Mouse (Mus musculus) heart, postnatal 14 days (tissue): ENCODE measurements around the gene Rcbtb1. TPM values are rescaled to one million over a fixed set of nuclear protein-coding genes. Genes with fewer than 3 reads are reported as not detected.
"Not testable (repeated sequence)": the region's sequence is repeated elsewhere in the genome, so short reads cannot be mapped to it uniquely, and the experiment has no call there.

ENCODE experiments used
- DNase-seq, 2 experiments: peaks; one replicate each; pipeline ENCODE4 v3.0.0; 2021 to 2022
- intact Hi-C: fragments of 180-260 bp; cut with DNase I; formaldehyde crosslinking; loops from one replicate; pipeline ENCODE4 v1.15.1; 2025
- long read RNA-seq, 2 experiments: library from polyadenylated mRNA; stranded (forward); transcript quantifications; one replicate each; pipeline ENCODE4 v2.0.0; 2021
- total RNA-seq, 2 experiments: library from RNA; stranded (reverse); gene quantifications; 2 replicates each; pipeline ENCODE4 v1.2.3; 2021

Gene Rcbtb1
- 10 to 100 TPM in 1 of 2 experiments, 1 to 10 TPM in 1; 9.5 to 11.2 TPM for total RNA-seq
- long read RNA-seq, experiment 1, transcript Rcbtb1-202 (12 exons, 3,903 nt): major isoform, 9 of 16 reads
- long read RNA-seq, experiment 1, partial matches to known transcripts: 1 of 16 reads
- long read RNA-seq, experiment 1, other reads (novel, unspliced or antisense): 6 of 16 reads
- long read RNA-seq, experiment 2, transcript Rcbtb1-202 (12 exons, 3,903 nt): major isoform, 11 of 14 reads
- long read RNA-seq, experiment 2, partial matches to known transcripts: 1 of 14 reads
- long read RNA-seq, experiment 2, other reads (novel, unspliced or antisense): 2 of 14 reads

GRCm38 (mm10) chr14:59200711-59201603 lies at the start of gene Rcbtb1:
TSS of gene Rcbtb1 (plus strand) at chr14:59201209.
- DNase-seq: peak; percentile 94
- intact Hi-C loops: no loop called here

GRCm38 (mm10) chr14:59155589-59155988 lies 45.4 kb upstream of the Rcbtb1 start:
- intact Hi-C loops: loop anchor here (5.0 kb wide), 1 partner anchor 402 kb away; no protein-coding TSS in a partner anchor
- DNase-seq: no peak

DNA sequence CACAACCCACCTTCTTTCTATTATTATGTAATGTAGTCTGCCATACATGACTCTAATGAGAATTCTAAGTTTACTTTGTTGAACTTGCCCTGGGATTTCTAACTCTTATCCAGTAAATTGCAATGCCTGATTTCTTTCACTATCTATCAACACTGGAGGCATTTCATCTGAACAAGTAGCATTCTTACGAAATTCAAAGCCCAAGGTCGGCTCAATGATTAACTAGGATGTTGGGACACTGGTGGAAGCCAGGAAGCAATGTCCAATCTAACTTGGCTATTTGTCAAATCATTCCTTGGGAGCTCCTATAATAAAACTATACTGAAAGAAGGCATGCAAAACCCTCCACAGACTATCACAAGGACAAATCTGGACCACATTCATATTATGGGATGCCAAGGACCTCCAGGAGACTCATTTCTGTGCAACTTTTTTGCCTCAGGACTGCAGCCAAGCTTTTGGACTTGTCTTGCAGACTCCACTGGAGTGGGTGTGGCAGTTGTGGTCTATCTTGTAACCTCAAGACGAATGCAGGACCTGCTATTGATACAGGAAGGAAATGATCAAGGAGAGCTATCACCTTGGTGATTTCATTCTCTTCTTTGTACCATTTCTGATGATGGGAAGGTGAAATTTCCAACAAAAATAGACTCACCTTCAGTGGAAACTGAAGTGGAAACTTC lies 43.9 kb upstream of the Rcbtb1 start:
- no peak for DNase-seq
- intact Hi-C loops: loop anchor here (5.0 kb wide), 1 partner anchor 400 kb away; no protein-coding TSS in a partner anchor

GRCm38 (mm10) chr14:59178649-59179048 lies 22.4 kb upstream of the Rcbtb1 start, which contains the start of gene Gm5142:
TSS of gene Gm5142 (minus strand) at chr14:59178749.
- no peak for DNase-seq
- intact Hi-C loops: no loop called here

- no peak for DNase-seq
- intact Hi-C loops: no loop called here
Observed at GRCm38 (mm10) chr14:59182732-59183131, 18.3 kb upstream of the Rcbtb1 start.

DNA sequence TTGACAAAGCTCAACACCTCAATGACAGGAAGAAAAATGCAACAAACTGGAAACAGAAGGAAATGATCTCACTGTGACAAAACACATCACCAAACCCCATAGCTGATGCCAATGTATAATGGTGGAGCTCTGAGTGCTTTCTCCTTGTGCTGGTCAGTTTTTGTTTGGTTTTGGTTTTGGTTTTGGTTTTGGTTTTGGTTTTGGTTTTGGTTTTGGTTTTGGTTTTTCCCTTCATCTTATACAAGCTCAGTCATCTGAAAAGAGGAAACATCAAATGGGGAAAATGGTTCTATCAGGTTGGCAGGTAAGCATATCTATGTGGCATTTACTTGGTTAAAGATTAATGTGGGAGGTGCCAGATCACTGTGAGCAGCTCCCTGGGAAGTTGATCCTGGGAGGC lies 15.5 kb upstream of the Rcbtb1 start:
- intact Hi-C loops: no loop called here
- DNase-seq: no peak

GRCm38 (mm10) chr14:59186121-59186520 lies 14.9 kb upstream of the Rcbtb1 start:
- no peak for DNase-seq
- intact Hi-C loops: no loop called here

DNA sequence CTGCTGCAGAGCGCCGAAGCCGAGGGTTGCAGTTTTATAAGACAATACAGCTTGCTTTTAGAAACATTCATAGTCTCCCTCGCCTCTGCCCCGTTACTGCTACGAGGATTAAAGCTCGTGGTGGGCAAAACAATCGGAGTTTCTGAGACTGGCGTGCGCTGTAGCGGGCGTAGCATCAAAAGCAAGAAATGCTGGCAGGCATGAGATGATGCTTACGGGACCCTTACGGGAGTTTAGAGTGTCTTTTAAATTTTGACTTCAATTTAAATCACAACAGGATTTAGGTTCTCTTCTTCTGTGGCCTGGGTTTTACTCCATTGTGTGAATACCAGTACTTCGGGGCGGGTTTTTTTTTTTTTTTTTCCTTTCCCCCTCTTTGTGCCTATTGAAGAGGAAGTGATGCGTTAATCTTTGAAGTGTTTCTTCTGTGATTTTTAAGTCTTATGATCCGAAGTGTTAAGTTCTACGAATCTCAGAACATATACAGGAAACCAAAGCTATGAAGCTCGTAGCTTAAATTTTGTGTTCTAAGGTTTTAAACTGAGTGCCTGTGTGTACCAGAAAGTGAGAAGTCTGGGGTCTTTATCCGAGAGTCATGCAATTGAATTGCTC lies 701 bp downstream of the Rcbtb1 start:
- intact Hi-C loops: no loop called here
- DNase-seq: no peak

GRCm38 (mm10) chr14:59205461-59205860 lies 4.5 kb downstream of the Rcbtb1 start:
- intact Hi-C loops: no loop called here
- no peak for DNase-seq

DNA sequence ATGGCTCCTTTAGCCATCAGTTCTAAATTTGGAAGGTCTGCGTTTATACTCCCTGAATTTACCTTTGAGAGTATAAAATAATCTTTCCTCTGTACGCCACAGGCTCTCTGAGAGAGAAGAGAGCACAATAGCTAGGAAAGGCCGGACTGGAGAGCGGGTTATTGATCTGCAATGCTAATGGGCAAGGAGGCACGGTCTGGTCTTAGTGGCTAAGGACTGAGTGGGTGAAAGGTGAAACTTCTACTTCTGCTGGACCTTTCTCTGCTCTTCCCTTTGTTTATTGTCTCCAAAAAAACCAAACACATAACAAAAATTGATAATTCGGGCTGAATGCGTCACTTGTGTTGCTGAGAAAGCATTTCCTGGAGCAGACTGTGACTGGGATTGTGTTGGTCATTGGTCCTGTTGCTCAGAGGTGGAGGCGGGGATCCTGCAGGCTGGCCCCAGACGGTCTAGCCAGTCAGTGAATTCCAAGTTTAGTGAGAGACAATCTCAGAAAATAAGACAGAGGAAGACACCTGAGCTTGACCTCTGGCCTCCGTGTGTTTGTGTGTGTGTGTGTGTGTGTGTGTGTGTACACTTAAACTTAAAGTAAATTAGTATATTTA lies 5.1 kb downstream of the Rcbtb1 start:
- DNase-seq: no peak
- intact Hi-C loops: no loop called here

GRCm38 (mm10) chr14:59209003-59209402 lies 8.0 kb downstream of the Rcbtb1 start:
- intact Hi-C loops: no loop called here

DNA sequence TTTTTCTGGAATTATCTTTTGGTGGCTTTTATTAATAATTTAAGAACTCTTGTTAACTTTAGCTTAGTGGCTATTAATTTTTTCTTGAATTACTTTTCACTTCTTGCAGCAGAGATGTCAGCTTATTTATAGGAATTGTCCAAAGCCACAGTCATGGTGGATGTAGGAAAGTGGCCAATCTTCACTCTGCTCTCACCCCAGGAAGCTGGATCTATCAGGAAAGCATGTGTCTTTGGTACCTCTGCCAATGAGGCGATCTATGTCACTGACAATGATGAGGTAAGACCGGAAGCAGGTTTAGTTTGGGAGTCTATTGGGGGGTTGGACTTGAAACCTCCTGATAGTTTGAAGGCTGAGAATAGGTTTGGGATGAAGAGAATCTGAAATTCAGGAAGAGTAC lies 8.8 kb downstream of the Rcbtb1 start:
- intact Hi-C loops: no loop called here

More at GRCm38 (mm10) chr14:59209003-59209402, 8.0 kb downstream of the Rcbtb1 start:
- DNase-seq: no peak

GRCm38 (mm10) chr14:59219241-59219640 lies 18.2 kb downstream of the Rcbtb1 start:
- intact Hi-C loops: no loop called here
- peak in 1 of 2 experiments; percentile 25 for DNase-seq

More for the DNA sequence above, 8.8 kb downstream of the Rcbtb1 start:
- no peak for DNase-seq

DNA sequence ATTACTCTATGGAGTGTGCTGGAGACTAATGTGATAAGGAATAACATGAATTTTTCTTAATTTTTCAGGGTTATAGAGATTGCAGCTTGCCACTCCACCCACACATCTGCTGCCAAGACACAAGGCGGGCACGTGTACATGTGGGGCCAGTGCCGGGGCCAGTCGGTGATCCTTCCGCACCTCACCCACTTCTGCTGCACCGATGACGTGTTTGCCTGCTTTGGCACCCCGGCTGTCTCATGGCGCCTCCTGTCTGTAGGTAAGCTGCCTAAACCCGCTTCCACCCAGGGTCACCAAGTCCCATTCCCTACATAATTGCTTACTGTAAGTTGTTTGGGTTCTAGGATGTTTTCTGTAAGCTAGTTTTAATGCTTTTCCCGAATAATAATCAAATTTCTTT lies 25.2 kb downstream of the Rcbtb1 start:
- DNase-seq: no peak
- intact Hi-C loops: no loop called here

DNA sequence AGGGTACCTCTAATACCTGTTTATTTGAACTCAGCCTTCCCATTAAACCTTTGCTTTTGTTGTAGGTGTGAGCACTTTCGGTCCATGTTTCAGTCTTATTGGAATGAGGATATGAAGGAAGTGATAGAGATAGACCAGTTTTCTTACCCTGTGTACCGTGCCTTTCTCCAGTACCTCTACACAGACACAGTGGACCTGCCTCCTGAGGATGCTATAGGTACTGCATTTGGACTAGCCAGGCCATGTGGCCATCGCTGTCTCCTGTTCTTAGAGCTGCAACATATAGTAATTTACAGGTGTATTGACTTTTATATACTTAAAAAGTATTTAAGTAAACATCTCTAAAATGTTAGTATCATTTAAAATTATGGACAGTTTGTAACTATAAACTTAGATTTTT lies 28.8 kb downstream of the Rcbtb1 start:
- intact Hi-C loops: no loop called here
- no peak for DNase-seq

DNA sequence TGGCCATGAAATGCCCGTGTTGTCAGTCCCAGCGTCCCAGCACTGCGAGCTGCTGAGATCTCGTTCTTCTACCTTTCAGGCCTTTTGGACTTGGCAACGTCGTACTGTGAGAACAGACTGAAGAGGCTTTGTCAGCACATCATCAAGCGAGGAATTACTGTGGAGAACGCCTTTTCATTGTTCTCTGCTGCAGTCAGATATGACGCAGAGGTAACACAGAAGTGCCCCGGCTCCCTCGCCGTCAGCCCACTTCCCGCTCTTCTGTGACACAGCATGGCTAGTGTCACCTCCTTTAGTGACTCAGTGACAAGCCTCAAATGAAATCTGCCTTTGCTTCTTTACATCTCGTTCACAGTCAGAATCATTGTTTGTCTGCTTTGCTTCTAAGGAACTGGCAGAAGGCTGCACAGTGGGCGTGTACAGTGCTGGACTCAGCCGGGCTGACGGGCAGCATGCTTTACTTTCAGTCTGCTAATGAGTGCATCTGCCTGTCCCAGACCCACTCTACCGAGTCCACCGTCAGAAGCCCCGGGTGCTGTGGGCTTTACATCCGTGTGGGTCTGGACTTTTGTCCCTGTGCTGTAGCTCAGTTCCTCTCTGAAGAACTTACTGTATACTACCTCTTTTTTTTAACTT lies 29.4 kb downstream of the Rcbtb1 start:
- no peak for DNase-seq
- intact Hi-C loops: no loop called here

GRCm38 (mm10) chr14:59232003-59232402 lies 31.0 kb downstream of the Rcbtb1 start:
- DNase-seq: peak in 1 of 2 experiments; percentile 14

GRCm38 (mm10) chr14:59233635-59234034 lies 32.6 kb downstream of the Rcbtb1 start:
- intact Hi-C loops: no loop called here
- no peak for DNase-seq

More at GRCm38 (mm10) chr14:59232003-59232402, 31.0 kb downstream of the Rcbtb1 start:
- intact Hi-C loops: no loop called here

- peak in 1 of 2 experiments; percentile 6 for DNase-seq
- intact Hi-C loops: not testable (repeated sequence)
Observed at GRCm38 (mm10) chr14:59250350-59250749, 49.3 kb downstream of the Rcbtb1 start.
